Mouse (Mus musculus): ENCODE results near the gene Vmn2r28. TPM values are rescaled to one million over a fixed set of nuclear protein-coding genes. Genes with fewer than 3 reads are reported as not detected.
"Not testable (repeated sequence)": the region's sequence is repeated elsewhere in the genome, so short reads cannot be mapped to it uniquely, and the experiment has no call there.

Gene Vmn2r28
- not detected for total RNA-seq (2021)

DNA sequence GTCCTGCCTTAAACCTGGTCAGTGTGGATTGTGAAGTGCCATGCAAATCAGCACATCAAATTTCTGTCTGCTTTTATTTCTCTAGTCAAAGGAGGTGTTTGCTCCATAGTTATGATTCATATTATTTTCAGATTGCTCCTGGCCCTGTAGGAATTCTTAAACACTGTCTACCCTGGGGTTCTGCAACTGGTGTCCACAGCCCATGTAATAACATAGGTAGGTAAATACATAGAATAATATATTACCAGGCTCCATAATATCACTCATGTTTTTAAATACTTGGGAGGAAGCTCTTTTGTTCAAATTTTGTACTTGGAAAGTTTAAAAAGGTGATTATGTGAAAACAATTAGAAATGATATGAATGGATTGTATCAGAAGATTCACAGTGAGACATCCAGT lies at the start of gene Vmn2r28:
TSS of gene Vmn2r28 (minus strand) at position 101 of the 400 bp plus-strand sequence.
- DNase-seq (ENCODE audit: low spot score); intact Hi-C loops (cut with DNase I): not testable (repeated sequence)

DNA sequence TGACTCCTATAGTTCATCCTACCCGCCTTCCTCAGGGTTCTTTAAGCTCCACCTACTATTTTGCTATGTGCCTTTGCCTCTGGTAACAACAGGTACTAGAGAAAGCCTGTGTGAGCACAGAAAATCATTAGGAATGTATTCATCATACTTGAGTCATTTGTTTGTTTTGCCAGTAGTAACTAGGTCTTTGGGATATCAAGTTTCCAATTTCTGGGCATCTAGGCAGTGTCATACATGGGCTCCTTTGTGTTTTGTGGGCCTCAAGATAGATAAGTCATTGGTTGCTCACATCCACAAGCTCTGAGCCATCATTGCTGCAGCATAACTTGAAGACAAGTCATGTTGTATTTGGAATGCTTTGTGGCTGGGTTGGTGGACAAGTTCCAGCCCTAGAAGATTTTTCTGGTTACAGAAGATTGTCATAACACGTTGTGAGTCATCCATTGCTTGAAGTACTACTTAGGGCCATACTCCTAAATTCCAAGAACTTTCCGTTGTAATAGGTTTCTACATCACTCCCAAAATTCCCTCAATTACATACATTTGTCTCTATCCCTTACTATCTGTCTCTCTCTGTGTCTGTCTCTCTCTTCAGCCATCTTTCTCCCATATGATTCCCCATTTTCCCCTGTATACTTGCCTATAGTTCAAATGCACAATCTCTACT lies 47.1 kb upstream of the Vmn2r28 start:
- DNase-seq (ENCODE audit: low spot score); intact Hi-C loops (cut with DNase I): not testable (repeated sequence)

DNA sequence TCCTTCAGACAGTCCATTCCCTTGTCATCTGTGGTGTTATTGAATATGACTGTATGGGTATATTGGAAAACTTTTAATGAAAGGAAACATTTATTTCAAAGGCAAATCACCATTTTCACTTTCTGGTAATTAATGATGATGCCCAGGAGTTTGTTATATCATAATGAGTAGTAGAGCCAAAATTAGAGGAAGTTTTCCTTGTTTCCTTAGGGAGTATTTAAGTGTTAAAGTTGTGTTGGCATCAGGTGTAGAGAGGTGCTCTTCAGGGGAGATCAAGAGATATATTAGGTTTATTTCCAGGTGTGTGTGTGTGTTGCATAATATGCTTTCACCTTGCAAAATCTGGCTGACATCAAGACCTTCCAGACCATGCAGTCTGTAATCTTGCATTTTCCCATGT lies 37.1 kb downstream of the Vmn2r28 start, which contains the start of gene Vmn1r59:
TSS of gene Vmn1r59 (minus strand) at position 101 of the 400 bp plus-strand sequence.
- intact Hi-C loops (cut with DNase I): loop anchor here (5.0 to 10.0 kb wide), 2 partner anchors 224 to 242 kb away; partner anchors contain the start of gene Vmn1r57

DNA sequence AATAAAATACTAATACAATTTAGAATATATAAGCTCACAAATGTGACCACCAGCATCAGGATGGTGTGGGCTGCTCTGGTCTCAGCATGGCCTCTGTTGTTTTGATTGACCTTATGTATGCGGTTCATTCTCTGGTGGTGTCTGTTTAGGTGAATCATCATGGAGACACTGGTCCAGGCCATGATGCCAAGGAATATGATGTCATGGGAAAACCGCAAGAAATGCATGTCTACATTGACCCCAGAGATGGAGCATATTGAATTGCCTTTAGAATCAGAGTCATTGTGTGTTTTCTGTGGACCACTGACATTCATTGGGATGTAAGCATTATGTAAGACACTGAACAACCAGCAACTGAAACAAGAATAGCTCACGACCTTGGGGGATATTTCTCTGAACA lies 39.7 kb downstream of the Vmn2r28 start:
- intact Hi-C loops (cut with DNase I): loop anchor here (10.0 kb wide), 1 partner anchor 239 kb away; the partner anchor contains the start of gene Vmn1r57
- DNase-seq (ENCODE audit: low spot score): not testable (repeated sequence)

More for the DNA sequence above, 37.1 kb downstream of the Vmn2r28 start, which contains the start of gene Vmn1r59:
- no peak for DNase-seq (ENCODE audit: low spot score)

DNA sequence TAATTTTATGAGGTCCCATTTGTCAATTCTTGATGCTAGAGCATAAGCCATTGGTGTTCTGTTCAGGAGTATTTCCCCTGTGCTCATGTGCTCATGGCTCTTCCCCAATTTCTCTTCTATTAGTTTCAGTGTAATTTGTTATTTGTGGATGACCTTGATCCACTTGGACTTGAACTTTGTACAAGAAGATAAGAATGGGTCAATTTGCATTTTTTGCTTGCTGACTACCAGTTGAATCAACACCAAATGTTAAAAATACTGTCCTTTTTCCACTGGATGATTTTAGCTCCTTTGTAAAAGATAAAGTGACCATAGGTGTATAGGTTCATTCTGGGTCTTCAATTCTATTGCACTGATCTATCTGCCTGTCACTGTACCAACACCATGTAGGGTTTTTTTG lies 45.1 kb downstream of the Vmn2r28 start:
- no peak for DNase-seq (ENCODE audit: low spot score)
- intact Hi-C loops (cut with DNase I): no loop called here

Other genes starting within 250 kb of the Vmn2r28 start
- gene Gm5065, start 143.4 kb downstream of the Vmn2r28 start, total RNA-seq (2021): not detected
- not detected for gene Nlrp2, start 142.9 kb downstream of the Vmn2r28 start, total RNA-seq (2021)
- not detected for gene Vmn1r58, start 80.6 kb downstream of the Vmn2r28 start, total RNA-seq (2021)
- not detected for gene Vmn1r59, start 37.2 kb downstream of the Vmn2r28 start, total RNA-seq (2021)
- gene Vmn1r60, start 53.4 kb upstream of the Vmn2r28 start, total RNA-seq (2021): not detected
- not detected for gene Vmn1r61, start 119.3 kb upstream of the Vmn2r28 start, total RNA-seq (2021)
- gene Vmn1r62, start 179.7 kb upstream of the Vmn2r28 start, total RNA-seq (2021): not detected

Data from heart, postnatal 25 days (tissue).